Mouse (Mus musculus): ENCODE measurements around the gene Leo1.

GRCm38 (mm10) chr9:75465856-75466255, 24.5 kb downstream of the Leo1 start:
- TF ChIP-seq CTCF (IDR thresholded peaks at IDR 0.05; ENCODE audit: low read depth, low read length) (no peak), POLR2A (IDR thresholded peaks at IDR 0.05; ENCODE audit: borderline replicate concordance, low read depth, low read length) (no peak)

Measured in bone marrow macrophage, adult 2 months (primary cell).